Mouse (Mus musculus) c-Kit-positive CD71-positive TER-119-negative erythroid progenitor cells, embryonic 14.5 days (primary cell): ENCODE measurements around the gene Clvs2.

Source experiments
- DNase-seq: peaks from one replicate; pipeline ENCODE4 v3.0.0-alpha.2; 2013; ENCODE audit warnings: low read depth

Gene Clvs2

DNA sequence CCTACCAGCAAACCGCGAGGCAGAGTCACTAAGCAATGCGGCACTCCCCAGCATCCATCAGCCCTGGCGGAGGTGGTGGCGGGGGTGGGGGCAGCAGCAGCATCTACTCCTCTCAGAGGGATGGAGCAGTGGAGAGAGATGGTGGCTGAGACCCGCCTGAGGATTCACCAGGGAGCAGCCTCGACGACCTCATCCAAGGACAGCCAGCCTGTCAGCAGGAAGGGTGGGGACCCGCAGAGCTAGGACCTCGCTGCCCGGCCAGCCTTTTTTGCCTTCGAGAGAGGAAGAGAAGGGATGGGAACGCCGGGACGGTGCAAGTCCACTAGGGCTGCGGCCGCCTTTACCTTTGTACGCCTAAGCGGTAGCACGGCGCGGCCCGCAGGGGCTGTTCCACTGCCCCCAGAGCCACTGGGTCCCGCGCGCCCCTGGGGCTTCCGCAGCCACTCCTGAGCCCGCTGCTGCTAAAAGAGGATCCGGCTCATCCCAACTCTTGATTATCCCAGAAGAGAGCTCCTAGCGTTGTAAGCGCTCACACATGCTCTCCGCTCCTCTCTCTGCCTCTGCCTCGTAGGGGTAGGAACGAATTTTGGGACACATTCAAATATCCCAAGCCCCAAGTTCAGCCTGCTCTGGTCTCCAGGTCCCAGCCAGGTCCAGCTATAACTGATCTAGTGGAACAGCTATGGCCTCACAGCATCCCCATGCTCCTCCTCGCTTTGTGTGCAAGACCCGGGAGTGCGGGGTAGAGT is at the start of gene Clvs2:
Gene Clvs2 (minus strand): TSS at position 639 of the 749 bp plus-strand sequence.
- DNase-seq, result no peak

DNA sequence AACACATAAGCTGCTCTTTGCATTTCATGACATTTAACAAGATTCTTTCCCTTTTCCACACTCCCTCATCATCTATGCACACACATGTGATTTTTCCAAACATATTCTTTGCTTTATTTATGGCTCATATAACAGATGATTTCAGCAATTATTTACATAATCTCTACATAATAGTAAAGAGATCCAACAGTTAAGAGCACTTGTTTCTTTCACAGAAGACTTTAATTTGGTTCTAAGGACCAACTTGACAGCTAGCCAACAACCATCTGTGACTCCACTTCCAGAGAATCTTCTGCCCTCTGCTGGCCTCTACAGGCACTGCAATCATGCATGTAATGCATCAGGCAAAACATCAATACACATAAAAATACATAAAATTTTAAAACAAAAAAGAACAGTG is 28.6 kb upstream of the Clvs2 start:
- DNase-seq, result no peak

DNA sequence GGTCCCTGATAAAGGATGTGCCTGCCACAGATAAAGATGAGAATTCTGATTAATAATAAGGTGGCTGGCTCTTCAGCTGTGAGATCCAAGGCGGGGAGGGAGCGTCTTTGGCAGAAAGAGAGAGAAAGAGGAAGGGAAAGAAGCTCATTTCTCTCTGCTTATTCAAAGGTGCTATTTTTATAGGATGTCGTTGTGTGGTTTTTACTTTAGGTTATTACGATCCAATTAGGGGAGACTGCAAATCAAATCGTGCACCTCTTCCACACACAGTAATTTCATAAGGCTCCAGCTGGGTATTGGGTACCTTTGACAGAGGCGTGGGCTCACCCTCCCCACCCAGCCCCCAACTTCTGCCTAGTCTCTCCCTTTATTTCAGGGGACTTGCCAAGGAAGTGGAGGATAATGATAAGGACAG is 985 bp downstream of the Clvs2 start:
- no peak for DNase-seq

DNA sequence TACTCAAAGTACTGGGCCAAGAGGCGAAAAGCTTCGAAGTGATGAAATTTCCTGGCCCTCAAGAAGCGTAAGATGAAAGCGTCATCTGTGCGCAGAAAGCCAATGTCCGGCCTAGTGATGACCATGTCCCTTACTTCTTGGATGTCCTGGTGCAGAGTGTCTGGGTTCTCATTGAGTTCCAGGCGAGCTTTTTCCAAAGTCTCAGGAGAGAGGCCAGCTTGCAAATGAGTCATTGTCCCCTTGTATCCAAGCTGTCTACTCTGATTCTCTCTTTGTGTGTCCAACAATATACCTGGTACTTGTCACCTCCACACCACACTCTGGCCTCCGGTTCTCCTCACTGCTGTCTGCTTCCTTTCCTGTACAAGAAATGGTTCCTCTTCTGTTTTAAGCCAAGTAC is 1.9 kb downstream of the Clvs2 start:
- DNase-seq, result no peak

DNA sequence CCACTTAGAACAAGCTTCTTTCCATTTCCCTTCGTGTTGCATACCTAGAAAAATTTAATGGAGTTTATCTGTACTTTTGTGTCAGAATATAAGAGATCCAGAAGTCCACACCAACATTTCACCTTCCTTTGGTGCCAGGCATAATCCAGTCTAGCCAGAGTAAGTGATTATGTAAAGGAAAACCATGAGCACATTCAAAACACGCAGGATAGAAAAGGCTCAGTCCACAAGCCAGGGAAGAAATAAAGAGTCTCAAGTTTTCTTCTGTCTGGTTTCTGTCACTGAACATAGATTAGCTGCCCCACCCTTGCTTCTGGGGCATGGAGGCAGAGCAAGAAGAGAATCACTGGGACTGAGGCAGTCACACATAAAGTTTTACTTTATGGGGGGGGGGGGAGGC is 8.4 kb downstream of the Clvs2 start:
- DNase-seq, result no peak

DNA sequence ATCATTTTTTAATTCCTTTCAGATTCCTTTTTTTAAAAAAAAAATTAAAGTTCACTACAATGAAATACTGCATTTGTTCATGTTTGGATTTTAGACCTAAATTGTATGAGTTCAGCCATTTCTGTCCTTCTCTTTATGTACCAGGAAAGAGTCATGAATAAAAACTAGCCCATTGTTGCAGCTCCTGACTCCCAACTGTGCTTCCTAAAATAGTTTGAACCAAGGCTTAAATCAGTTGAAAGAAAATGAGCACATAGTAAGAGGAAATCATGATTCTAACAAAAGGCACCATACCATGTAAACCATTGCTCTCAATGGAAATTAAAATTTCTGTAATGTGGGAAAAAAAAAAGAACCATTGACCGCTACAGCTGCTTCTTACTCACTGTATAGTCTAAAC is 11.4 kb downstream of the Clvs2 start:
- DNase-seq, result no peak

DNA sequence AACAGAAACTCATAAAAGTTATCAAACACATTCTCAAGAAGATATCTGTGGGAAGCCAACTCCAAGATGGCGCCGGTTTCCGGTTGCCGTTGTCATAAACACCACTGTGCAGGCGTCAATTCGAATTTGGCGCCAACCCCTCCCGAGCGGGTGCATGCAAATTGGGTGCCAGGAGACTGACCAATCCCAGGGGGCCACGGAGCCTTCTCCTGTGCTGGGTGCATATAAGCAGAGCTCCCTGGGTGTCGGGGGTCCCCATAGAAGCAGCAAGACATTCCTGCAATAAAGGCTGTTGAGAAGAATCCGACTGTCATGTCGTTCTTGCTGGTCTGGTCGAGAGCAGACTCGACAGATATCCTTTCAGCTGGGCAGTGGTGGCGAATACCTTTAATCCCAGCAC is 31.8 kb downstream of the Clvs2 start:
- no peak for DNase-seq

DNA sequence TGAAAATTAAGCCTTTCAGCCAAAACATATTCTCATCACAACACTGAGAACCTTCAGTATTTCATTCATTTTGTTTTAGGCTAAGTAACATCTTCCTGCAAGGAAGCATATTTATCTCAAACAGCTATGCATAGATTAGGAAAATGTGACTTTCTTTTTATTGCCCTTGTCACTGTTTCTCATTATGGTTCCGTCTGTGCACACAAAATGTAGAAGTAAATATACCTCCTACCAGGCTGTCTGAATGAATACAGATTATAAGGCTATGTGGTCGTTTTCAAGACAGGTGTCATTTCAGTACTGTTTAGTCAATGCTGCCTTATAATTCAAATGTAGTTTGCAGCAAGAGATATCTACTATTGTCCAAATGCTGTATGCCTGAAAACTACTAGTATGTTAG is 35.8 kb downstream of the Clvs2 start:
- no peak for DNase-seq

DNA sequence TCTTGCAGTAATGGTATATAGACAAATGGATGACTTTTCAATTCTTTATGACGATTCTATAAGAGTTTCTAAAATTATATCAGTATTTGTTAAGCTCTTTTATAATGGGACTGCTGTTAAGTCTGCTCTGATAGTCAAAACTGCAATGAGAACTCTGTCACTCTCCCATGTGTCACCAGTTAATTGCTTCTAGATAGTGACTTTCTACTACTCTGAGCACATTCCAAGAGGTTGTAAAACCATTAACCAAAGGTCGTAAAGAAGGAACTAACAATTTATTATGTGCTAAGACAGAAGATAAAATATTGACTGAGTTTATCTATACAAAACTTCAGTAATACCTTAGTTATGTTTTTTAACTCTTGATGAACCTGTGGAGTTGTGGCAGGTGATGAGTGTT is 37.5 kb downstream of the Clvs2 start:
- no peak for DNase-seq

DNA sequence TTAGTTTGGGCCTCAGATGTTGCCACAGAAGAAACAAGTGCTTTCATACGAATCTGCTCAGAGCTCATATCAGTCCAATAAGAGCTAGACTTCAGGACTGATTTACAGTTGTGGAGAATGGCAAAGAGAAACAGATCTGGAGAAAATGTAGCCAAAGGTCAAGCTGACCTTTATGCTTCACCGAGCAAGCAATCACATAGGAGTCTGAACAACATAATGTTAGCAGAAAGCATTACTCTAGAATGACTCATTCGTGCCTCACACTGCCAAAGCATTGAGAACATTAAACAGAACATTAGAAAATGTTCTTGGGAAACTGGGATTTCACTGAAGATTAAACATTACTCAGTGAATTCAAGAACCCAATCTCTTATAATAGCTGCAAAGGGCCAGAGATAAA is 66.5 kb downstream of the Clvs2 start:
- DNase-seq, result no peak

DNA sequence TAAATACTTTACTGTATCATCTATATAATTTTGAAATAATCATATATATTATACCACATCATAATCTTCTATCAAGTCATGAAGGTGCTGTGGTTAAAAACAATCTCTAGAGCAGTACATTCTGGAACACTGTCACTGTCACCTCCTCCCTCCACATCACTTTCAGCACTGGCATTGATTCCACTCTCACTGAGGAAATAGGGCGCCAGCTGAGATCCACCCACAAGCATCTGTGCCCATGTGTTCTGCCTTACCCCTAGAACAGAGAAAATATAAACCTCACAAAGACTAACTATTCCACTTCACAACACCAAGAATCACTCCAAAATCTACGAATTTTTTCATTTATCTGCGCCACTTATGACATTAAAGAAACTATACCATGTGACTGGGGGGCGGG is 84.2 kb downstream of the Clvs2 start:
- no peak for DNase-seq
